Comparison of ENCODE assay signal across 20 mouse cellular contexts in genomic region chr4:151285905-151286445, GRCm38 (mm10).
DNase-seq lines count a peak whose midpoint lies in the region; ATAC-seq lines count a peak whose summit lies in the region.
"Had no signal": no experiment of that assay in that cellular context is flagged by ENCODE, and none has a peak within 500 bp of the region (broad histone marks: within the 10 kb centered on the region; RNA-seq: fewer than 3 reads in every experiment).

No protein-coding gene starts in this region.

- no peaks in the 10 kb centered on the region for H3K9me3 ChIP-seq in hindbrain, embryonic 12.5 days (replicated peaks)
- no peaks in the 10 kb centered on the region for H3K9me3 ChIP-seq in hindbrain, embryonic 11.5 days (ENCODE audit: control insufficient read depth, low read length)
- no peaks in the 10 kb centered on the region for H3K9me3 ChIP-seq in neural tube, embryonic 12.5 days
- no peaks in the 10 kb centered on the region for H3K9me3 ChIP-seq in neural tube, embryonic 14.5 days (ENCODE audit: control insufficient read depth, low read length)
- H3K9me3 ChIP-seq: forebrain, embryonic 10.5 days; limb, embryonic 12.5 days; stomach, embryonic 15.5 days had no signal

- peaks cover 16% of the 10 kb centered on the region for H3K4me1 ChIP-seq in hindbrain, embryonic 12.5 days
- no peaks in the 10 kb centered on the region for H3K4me1 ChIP-seq in hindbrain, embryonic 11.5 days (replicated peaks; ENCODE audit: control insufficient read depth, insufficient read depth, low read length)
- peaks cover 9% of the 10 kb centered on the region for H3K4me1 ChIP-seq in neural tube, embryonic 12.5 days
- H3K4me1 ChIP-seq in neural tube, embryonic 14.5 days (ENCODE audit: control insufficient read depth, insufficient read depth, low read length): peaks cover 5% of the 10 kb centered on the region; the same call in 1 of the 2 replicates
- H3K4me1 ChIP-seq: limb, embryonic 12.5 days; stomach, embryonic 15.5 days had no signal

- DNase-seq in cerebellum, adult 9-10 months: no peak
- no peak for DNase-seq in hindbrain, embryonic 11.5 days (ENCODE audit: low spot score)
- no peak for DNase-seq in neural tube, embryonic 10.5 days (ENCODE audit: extremely low spot score, low spot score)
- no peak for DNase-seq in adrenal gland, adult (ENCODE audit: inconsistent age in 2 of 2, low spot score in 1 of 2)
- DNase-seq: adrenal gland, postnatal 36 days; gastrocnemius, adult 2 months; kidney, adult 2 months; kidney, postnatal 10 days; liver, postnatal 0 days; lung, postnatal 10 days; thymus, postnatal 25 days had no signal

- peak overlapping the region; percentile 45 for H3K27ac ChIP-seq in hindbrain, embryonic 12.5 days
- H3K27ac ChIP-seq in hindbrain, embryonic 11.5 days (ENCODE audit: low read depth, low read length): no peak overlapping the region
- H3K27ac ChIP-seq in neural tube, embryonic 12.5 days: 0 out of 2 replicates have a peak overlapping the region, but pooled peaks have one; percentile 15
- H3K27ac ChIP-seq in neural tube, embryonic 14.5 days (ENCODE audit: low read depth, low read length): peak overlapping the region; percentile 62; the same call in 1 of the 2 replicates
- H3K27ac ChIP-seq: forebrain, embryonic 10.5 days; gastrocnemius, adult 2 months; limb, embryonic 12.5 days; stomach, embryonic 15.5 days had no signal

- H3K4me3 ChIP-seq in hindbrain, embryonic 12.5 days: no peak overlapping the region
- no peak overlapping the region for H3K4me3 ChIP-seq in hindbrain, embryonic 11.5 days (ENCODE audit: low read depth, low read length)
- H3K4me3 ChIP-seq in neural tube, embryonic 12.5 days: no peak overlapping the region
- H3K4me3 ChIP-seq in neural tube, embryonic 14.5 days (ENCODE audit: low read depth, low read length): no peak overlapping the region
- H3K4me3 ChIP-seq: forebrain, embryonic 10.5 days; gastrocnemius, adult 2 months; limb, embryonic 12.5 days; stomach, embryonic 15.5 days had no signal

- no peak overlapping the region for H3K4me2 ChIP-seq in hindbrain, embryonic 12.5 days (replicated peaks)
- no peak overlapping the region for H3K4me2 ChIP-seq in hindbrain, embryonic 11.5 days (replicated peaks; ENCODE audit: low read depth, low read length)
- H3K4me2 ChIP-seq in neural tube, embryonic 12.5 days (replicated peaks): no peak overlapping the region
- H3K4me2 ChIP-seq in neural tube, embryonic 14.5 days (ENCODE audit: low read depth, low read length): no peak overlapping the region
- H3K4me2 ChIP-seq: limb, embryonic 12.5 days; liver, embryonic 11.5 days; stomach, embryonic 15.5 days had no signal

- 48% methylated on average over 12 of the region's 12 CpGs for WGBS in hindbrain, embryonic 12.5 days
- WGBS in hindbrain, embryonic 11.5 days: 64% methylated on average over 12 of the region's 12 CpGs
- WGBS in neural tube, embryonic 12.5 days: 61% methylated on average over 12 of the region's 12 CpGs
- WGBS in neural tube, embryonic 14.5 days: 43% methylated on average over 12 of the region's 12 CpGs

- peak; percentile 33; the same call in 1 of the 2 replicates for ATAC-seq in cerebellum, adult (ENCODE audit: insufficient number of reproducible peaks, low FRiP score, low TSS enrichment)
- ATAC-seq in hindbrain, embryonic 12.5 days (ENCODE audit: low FRiP score): no peak
- no peak for ATAC-seq in hindbrain, embryonic 11.5 days (ENCODE audit: low FRiP score)
- ATAC-seq in neural tube, embryonic 12.5 days (ENCODE audit: low FRiP score, low read depth): no peak
- ATAC-seq in neural tube, embryonic 14.5 days (ENCODE audit: low read depth): no peak
- ATAC-seq: inflammation-experienced regulatory T-cells, adult 6 months; liver, postnatal 0 days had no signal

- 0 out of 2 replicates have a peak, but pooled peaks cover 9% of the 10 kb centered on the region for H3K27me3 ChIP-seq in hindbrain, embryonic 12.5 days
- no peaks in the 10 kb centered on the region for H3K27me3 ChIP-seq in hindbrain, embryonic 11.5 days (ENCODE audit: control insufficient read depth, insufficient read depth, low read length)
- H3K27me3 ChIP-seq in neural tube, embryonic 12.5 days (replicated peaks): no peaks in the 10 kb centered on the region
- H3K27me3 ChIP-seq in neural tube, embryonic 14.5 days (ENCODE audit: control insufficient read depth, insufficient read depth, low read length): no peaks in the 10 kb centered on the region
- H3K27me3 ChIP-seq: stomach, embryonic 15.5 days had no signal

- H3K9ac ChIP-seq in hindbrain, embryonic 12.5 days: no peak overlapping the region; the same call in 1 of the 2 replicates
- H3K9ac ChIP-seq in hindbrain, embryonic 11.5 days (ENCODE audit: low read depth, low read length): no peak overlapping the region
- no peak overlapping the region for H3K9ac ChIP-seq in neural tube, embryonic 12.5 days
- H3K9ac ChIP-seq in neural tube, embryonic 14.5 days (replicated peaks; ENCODE audit: low read depth, low read length): no peak overlapping the region
- H3K9ac ChIP-seq: limb, embryonic 12.5 days; liver, postnatal 0 days; stomach, embryonic 15.5 days had no signal

- H3K36me3 ChIP-seq in hindbrain, embryonic 12.5 days: no peaks in the 10 kb centered on the region
- H3K36me3 ChIP-seq in hindbrain, embryonic 11.5 days (ENCODE audit: control insufficient read depth, insufficient read depth, low read length): no peaks in the 10 kb centered on the region
- no peaks in the 10 kb centered on the region for H3K36me3 ChIP-seq in neural tube, embryonic 12.5 days
- H3K36me3 ChIP-seq in neural tube, embryonic 14.5 days (ENCODE audit: control insufficient read depth, insufficient read depth, low read length): no peaks in the 10 kb centered on the region
- H3K36me3 ChIP-seq: forebrain, embryonic 10.5 days; limb, embryonic 12.5 days; stomach, embryonic 15.5 days had no signal
